Mouse (Mus musculus): ENCODE results near the gene Oxld1.

Oxld1 gene

DNA sequence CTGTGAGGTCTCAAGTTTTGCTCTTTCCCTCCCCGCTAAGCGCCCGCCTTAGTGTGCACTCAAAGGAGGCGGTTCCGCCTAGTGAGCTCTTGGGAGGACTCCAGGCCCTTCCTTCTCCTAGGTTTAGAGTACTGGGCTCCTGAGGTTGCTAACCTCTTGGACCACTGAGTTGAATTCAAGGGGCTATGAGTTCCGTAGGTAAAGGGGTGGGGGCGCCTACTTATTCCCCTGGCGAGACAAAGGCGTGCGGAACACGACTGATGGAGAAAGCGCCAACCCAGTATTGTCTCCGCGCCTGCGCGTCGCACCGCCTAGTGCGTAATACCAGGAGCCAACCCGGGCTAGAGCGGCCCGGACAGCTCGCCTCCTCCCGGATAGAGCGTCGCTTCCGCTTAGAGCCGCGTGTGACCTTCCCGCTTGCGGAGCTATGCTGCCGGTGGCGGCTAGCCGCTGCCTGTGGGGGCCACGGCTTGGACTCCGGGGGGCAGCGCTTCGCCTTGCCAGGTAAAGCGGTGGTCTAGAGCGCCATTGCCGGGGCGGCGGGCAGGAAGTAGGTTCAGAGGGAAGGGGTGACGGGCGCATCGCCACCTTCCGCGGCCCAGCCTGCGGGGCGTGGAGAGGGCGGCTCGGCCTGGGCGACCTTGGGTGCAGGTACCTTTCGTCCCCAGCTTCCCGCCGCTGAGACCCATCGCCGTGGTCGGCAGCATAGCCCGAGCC, 26.6 kb upstream of the Oxld1 start, which contains the start of gene Mrpl12:
Mrpl12 (plus strand) TSS at position 349 of the 717 bp plus-strand sequence.
- in situ Hi-C loops (cut with MboI; ENCODE audit: low sequenced_read_pairs), result no loop called here

DNA sequence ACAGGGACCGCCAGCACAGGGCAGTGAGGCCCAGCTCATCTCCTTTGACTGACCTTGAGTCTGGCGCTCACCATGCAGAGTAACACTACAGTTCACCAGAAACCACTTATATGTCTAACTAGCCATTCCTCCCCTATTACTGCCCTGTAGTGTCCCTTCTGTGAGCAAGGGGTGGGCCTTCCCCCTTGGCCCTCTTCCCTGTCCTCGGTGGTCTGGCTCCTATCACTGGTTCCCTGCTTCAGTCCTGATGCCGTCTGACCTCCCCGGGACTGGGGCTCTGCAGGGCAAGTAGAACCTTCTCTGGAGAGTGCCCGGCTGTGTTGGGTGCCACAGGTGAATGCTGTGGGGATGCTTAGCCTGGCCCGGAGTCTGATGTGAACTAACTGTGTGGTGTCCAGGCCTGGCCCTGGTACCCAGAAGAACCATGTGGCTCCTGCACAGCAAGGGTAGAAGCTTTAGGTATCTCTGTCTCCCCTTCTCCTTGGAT, 25.6 kb upstream of the Oxld1 start:
- in situ Hi-C loops (cut with MboI; ENCODE audit: low sequenced_read_pairs), result no loop called here

DNA sequence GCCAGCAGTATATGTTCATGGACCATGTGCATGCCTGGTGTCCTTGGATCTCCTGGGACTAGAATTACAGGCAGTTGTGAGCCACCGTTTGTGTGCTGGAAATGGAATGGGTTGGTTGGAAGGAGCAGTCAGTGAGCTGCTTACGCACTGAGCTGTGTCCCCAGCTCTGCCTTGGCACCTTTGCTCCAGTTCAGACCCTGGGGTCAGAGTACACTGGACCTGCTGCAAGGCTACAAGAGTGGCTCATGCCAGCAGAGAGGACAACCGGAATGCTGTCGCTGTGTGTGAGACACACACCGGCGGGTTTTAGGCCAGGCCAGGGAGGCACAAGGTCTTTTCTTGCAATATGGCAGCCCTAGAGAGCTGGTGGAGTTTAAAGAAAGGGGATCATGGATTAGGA, 14.2 kb upstream of the Oxld1 start:
- in situ Hi-C loops (cut with MboI; ENCODE audit: low sequenced_read_pairs), result no loop called here

DNA sequence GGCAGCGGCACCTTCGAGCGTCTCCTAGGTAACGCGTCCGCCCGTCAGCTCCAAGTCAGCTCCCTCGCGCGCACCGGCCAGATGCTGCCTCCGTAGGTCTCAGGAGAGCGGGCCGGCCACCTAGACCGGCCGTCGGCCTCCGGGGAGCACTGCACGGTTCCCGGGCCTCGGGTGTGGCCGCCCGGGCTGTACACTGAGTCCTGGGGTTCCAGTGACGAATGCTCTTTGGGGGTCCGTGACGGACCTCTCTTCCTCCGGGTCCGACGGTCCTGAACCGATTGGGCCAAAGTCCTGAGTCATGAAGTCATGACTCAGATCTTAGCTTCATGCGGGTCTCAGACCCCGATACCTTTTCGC, 9.8 kb upstream of the Oxld1 start:
- in situ Hi-C loops (cut with MboI; ENCODE audit: low sequenced_read_pairs), result no loop called here

DNA sequence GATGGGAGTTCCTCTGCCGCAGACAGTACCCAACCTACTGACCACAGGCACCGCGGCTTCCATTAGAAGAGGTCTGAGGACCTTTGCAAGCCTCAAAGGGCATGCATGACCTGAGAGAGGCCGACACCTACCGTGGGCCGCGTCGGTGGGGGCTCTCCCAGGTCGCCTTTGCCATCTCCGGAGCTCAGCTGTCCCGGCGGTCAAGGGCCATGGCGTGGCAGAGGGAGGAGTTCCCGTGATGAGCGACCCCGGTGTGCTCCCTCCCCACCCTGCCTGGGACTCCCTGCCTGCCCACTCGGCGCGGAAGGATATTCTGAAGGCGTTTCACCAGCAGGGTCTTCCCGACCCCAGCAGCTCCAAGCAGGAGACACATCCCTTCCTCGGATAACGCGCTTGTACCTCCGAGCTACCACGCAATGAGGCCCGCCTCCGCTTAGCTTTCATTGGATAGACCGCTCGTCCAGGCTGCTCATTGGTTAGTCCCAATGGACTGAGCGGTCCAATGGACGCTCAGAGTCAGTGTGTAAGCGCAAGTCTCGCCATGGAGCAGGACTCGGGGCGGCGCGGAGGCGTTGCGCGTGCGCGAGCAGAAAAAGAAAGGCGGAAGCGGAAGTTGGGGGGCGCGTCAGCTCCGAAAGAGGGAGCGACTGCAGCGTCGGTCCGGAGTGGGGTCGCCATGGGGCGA, 9.3 kb upstream of the Oxld1 start, which contains the start of gene Arl16:
Arl16 (minus strand) TSS at position 557 of the 685 bp plus-strand sequence.
- in situ Hi-C loops (cut with MboI; ENCODE audit: low sequenced_read_pairs), result no loop called here

DNA sequence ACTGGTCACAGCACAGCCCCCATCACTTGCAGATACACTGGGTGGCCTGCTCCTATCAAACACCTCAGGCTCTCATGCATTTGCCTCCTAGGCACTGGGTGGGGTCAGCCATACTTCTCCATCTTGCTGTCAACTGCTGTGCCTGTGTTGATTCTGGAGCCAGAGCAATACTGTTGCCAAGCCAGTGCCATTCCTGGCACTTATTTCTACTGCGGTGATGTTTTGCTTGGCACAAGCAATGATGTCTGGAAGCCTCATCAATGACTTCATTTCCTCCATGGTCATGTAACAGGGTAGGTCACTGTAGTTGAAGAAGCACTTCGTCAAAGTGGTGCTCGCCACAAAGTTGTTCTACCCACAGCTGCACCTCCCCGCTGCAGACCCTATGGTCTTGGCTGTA, 7.7 kb upstream of the Oxld1 start:
- in situ Hi-C loops (cut with MboI; ENCODE audit: low sequenced_read_pairs), result no loop called here

DNA sequence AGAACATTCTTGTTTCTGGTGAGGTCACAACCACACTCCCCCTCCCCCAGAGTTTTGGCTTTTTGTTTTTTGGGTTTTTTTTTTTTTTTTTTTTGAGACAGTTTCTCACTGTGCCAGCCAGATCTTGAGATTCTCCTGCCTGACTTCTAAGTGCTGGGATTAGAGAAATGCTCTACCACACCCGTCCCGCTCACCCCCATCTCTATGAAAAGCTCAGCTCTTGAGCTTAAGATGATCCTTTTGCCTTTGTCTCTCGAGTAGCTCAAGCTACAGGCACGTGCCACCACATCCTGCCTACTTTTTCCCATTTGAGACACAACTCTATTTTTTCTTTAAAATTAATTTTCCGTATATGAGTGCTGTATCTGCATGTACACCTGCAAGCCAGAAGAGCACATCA, 6.5 kb upstream of the Oxld1 start:
- in situ Hi-C loops (cut with MboI; ENCODE audit: low sequenced_read_pairs), result no loop called here

DNA sequence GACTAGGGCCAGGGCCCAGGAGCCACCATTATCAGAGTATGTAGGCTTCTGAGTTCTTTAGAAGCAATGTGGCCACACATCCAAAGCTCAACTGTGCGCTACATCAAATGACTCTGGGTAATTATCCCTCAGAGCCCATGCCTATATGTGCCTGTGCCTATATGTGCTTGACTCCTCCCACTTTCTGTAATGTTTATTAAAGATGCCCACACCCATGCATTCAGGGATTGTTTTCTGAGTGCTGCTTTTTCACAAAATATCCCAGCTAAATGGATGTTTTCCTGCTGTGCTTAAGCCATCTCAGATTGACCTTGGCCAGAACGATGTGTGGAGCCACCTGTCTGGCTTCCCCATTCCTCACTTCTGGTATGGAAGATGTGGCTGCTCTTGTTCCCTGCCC, 5.7 kb upstream of the Oxld1 start:
- in situ Hi-C loops (cut with MboI; ENCODE audit: low sequenced_read_pairs), result no loop called here

DNA sequence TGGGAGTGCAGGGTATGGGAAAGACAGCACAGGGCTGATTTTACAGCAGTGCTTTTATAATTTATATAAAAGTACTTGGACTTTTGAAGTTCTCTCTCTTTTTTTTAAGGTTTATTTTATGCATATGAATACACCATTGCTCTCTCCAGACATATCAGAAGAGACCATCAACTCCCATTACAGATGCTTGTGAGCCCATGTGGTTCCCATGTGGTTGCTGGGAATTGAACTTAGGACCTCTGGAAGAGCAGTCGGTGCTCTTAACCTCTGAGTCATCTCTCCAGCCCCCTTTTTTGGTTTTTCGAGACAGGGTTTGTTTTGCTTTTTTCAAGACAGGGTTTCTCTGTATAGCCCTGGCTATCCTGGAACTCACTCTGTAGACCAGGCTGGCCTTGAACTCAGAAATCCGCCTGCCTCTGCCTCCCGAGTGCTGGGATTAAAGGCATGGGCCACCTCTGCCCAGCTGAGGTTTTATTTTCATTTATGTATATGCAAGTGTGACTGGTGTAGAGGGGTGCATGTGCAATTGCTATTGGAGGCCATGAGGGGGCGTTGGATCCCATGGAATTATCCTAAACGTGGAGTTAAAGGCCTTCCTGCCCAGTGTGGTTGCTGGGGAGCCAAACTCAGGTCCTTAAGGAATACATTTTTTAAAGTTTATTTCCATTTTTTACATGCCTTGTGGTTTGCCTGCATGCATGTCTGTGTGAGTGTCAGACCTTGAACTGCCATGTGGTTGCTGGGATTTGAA, 1.2 kb upstream of the Oxld1 start:
- in situ Hi-C loops (cut with MboI; ENCODE audit: low sequenced_read_pairs), result no loop called here

DNA sequence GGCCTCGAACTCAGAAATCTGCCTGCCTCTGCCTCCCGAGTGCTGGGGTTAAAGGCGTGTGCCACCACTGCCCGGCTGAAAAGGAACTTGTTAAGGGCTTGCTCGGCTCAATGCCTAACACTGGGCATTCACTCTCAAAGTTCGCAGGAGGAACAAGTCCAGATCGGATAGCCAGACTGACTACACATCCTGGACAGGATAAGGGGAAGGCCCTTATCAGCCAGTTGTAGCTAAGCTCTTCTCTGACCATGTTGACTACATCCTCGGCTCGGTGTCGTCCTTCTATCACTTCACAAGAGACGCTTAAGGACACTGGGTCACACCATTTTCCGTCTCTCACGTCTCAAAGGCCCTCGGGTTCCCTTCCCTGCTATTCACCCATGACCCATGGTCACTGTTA, 498 bp downstream of the Oxld1 start:
- in situ Hi-C loops (cut with MboI; ENCODE audit: low sequenced_read_pairs), result no loop called here

DNA sequence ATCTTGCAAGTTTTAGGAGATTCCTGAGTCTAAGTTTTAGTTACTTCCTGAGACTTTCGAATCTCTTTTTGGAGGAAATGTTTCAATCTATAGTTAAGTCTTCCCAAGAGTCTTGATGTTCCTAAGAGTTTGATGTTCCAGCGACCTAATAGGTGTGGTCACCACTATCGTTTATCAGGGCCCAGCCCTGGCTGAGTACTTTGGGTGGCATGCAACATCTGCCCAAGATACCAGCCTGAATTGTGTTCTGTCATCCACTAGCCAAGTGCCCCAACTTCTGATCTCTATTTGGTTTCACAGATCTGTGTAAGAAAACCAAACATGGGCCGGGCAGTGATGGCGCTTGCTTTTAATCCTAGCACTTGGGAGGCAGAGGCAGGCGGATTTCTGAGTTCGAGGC, 2.5 kb downstream of the Oxld1 start:
- in situ Hi-C loops (cut with MboI; ENCODE audit: low sequenced_read_pairs), result no loop called here

DNA sequence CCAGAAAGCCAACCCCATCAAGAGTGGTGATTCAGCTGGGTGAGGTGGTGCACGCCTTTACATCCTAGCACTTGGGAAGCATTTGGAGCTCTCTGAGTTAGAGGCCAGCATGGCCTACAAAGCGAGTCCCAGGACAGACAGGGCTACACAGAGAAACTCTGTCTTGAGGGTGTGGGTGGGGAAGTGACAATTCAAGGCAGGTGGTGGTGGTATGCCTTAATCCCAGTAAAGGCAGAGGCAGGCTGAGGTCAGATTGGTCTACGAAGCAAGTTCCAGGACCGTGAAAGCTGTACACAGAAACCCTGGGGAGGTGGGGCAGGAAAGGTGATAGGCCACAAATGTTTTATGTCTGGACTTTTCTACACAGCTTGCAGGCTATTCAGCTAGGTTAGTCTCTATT, 2.9 kb downstream of the Oxld1 start:
- in situ Hi-C loops (cut with MboI; ENCODE audit: low sequenced_read_pairs), result no loop called here

DNA sequence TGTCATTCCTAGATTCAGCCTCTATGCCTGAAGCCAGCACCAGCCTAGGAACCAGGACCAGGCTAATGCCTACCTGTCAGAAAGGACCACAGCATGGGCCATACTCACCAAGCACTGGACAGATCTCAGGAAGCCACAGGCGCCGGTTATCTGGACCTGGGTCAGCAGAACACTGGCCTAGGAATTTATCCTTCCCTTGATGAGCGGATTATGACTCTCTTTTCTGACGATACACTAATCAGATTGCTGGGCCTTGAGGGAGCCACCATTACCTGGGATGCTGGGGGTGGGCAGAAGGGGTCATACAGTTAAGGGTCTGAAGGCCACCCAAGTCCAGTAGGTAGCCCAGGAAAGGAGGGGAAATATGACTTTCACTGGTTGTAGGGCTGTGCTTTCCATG, 4.6 kb downstream of the Oxld1 start, which contains the start of gene Pde6g:
Pde6g (minus strand) TSS at position 195 of the 400 bp plus-strand sequence.
- in situ Hi-C loops (cut with MboI; ENCODE audit: low sequenced_read_pairs), result no loop called here

DNA sequence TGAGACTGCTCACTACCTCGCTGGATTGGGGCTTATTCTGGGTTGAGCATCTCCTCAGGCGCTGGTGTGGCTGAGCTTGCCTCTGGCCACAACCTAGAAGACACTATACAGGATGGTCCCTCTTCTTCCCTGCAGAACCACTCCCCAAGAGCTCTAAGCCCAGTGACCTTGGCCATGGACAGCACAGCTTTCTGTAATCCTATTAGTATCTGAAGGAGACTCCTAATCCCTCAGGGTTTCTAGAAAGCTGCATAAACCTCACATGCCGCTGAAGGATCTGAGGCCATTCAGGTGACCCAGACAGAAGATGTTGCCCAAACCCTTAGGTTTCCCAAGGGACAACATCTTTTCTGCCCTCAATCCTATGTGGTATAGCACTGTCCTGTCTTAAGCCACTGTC, 5.6 kb downstream of the Oxld1 start:
- in situ Hi-C loops (cut with MboI; ENCODE audit: low sequenced_read_pairs), result no loop called here

DNA sequence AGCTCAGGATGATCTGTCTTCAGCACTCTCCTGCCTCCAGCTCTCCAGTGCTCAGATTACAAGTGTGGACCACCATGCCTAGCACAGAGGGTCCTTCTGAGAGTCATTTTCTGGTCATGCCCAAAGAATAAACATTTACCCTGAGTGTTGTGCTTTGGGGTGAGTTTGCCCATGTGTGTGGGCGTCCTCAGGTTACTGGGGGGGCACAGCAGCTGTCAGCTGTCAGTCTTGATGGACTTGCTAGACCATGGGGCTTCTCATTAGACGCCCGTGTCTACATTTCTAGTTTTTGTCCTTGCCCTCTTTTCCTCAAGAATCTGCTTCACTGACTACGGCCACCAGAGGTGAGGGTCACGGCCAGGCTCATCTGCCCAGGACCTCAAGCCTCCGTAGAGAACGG, 10.7 kb downstream of the Oxld1 start:
- in situ Hi-C loops (cut with MboI; ENCODE audit: low sequenced_read_pairs), result no loop called here

DNA sequence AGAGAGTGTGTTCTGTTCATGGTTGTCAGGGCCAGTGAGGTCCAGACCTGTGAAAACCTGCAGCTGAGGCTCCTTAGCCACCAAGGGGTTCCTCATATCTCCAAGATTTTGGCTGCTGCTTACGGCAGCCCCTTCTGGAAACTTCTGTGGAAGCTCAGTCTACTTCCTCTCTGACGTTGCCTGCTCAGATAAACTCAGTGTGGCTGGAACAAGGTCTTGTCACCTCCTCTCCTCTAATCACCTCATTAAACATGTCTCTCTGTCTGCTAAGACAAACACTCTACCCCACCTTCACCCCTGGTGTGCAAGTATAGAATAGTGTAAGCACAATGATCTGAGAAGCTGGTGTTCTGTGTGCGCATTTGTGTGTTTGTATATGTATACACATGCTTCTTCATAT, 12.4 kb downstream of the Oxld1 start:
- in situ Hi-C loops (cut with MboI; ENCODE audit: low sequenced_read_pairs), result no loop called here

DNA sequence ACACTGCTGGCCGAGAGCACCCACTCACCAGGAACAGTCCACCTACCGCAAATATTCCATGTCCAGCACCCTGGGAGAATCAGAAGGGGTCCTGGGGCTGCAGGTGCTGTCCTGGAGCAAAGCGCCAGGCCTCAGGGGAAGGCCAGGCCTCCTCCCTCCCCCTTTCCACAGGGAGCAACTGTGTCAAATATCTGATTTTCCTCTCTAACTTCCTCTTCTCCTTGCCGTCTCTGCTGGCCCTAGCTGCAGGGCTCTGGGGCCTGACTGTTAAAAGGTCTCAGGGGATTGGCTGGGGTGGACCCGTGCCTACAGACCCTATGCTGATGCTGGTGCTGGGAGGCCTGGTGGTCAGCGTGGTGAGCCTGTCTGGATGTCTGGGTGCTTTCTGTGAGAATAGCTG, 13.8 kb downstream of the Oxld1 start:
- in situ Hi-C loops (cut with MboI; ENCODE audit: low sequenced_read_pairs), result no loop called here

DNA sequence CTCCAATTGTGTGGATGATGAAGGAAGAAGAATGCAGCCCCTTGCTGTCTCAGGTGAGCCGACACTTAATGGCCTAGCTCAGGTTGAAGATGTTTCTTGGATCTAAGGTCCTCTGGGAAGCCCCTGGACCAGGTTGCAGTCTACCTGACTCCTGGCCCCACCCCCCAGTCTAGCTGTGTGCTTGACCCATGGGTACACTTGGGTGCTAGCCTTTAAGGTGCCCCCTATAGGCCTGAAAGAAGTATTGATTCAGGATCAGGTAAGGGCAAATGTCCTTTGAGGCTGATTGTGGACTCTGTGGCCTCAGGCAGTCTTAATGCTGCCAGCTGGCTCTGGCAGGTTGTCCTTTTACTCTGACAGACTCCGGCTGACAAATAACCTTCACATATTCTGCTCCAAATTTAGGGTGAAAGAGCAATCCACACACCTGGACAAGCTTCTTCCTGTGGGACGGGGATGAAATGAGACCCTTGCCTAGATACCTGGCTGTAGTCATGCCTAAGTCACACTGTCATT, 15.0 kb downstream of the Oxld1 start:
- in situ Hi-C loops (cut with MboI; ENCODE audit: low sequenced_read_pairs), result no loop called here

DNA sequence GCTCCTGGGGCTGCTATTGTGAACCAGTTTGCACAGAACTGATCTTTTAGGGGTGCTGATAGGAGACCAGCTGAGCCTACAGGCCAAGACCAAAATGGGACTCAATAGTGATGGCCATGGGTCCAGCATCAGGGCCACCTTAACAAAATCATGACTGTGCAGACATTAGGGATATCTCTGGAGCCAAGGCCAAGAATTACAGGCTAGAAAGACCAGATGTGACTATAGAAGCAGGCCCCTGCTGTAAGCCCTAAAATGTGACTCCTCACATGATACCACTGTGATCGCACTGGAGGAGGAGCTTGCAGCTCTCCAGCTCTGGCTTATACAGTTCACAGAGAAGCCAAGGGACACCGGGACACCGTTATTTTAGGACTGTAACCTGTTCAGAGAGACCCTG, 15.5 kb downstream of the Oxld1 start, which contains the start of gene Tspan10:
Tspan10 (plus strand) TSS at position 301 of the 400 bp plus-strand sequence.
- in situ Hi-C loops (cut with MboI; ENCODE audit: low sequenced_read_pairs), result no loop called here

DNA sequence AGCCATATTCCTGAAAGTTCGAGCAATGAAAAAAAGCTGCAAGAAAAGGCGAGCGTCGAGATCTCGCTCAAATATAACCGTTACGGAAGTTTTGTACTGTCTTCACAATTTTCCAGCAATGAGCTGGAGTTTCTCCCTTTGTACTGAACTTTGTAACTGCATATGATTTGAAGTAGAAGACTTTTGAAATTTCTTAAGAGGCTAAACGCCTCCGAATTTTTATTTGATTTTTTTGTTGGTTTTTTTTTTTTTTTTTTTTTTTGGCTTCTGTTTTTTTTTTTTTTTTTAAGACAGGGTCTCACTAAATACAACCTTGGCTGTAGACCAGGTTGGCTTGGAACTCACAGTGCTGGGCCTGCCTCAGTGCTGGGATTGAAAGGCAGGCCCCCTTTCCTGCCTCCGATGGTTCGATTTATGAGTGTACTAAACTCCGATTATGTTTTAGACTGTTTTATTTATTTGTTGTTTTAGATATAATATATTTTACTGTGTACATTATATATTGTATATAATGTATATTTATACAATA, 19.9 kb downstream of the Oxld1 start:
- in situ Hi-C loops (cut with MboI; ENCODE audit: low sequenced_read_pairs), result no loop called here

Measured in CH12F3 (cell line).